Mouse (Mus musculus) liver, embryonic 14 days (tissue): Measurements from ENCODE around the gene Crygd. TPM values are rescaled to one million over a fixed set of nuclear protein-coding genes. Genes with fewer than 3 reads are reported as not detected.

Experiments used
- polyA plus RNA-seq: library from polyadenylated mRNA; depleted of rRNA; stranded (reverse); fragments of >200 nt; gene quantifications from 2 replicates; pipeline ENCODE4 v1.2.3, GENCODE M21; 2012; rRNA removed

Gene Crygd
- not detected in 2 replicates for polyA plus RNA-seq

GRCm38 (mm10) chr1:65063352-65063751 is at the start of gene Crygd:
Gene Crygd (minus strand): TSS chr1:65063452.

GRCm38 (mm10) chr1:65103273-65103672 is 40.0 kb upstream of the Crygd start, which contains the start of gene Cryga:
Gene Cryga (minus strand): TSS chr1:65103373.

GRCm38 (mm10) chr1:65082188-65082587 is 18.9 kb upstream of the Crygd start, which contains the start of gene Crygb:
Gene Crygb (minus strand): TSS chr1:65082288.

GRCm38 (mm10) chr1:65073589-65073988 is 10.3 kb upstream of the Crygd start, which contains the start of gene Crygc:
Gene Crygc (minus strand): TSS chr1:65073689.

GRCm38 (mm10) chr1:65050952-65051351 is 12.3 kb downstream of the Crygd start, which contains the start of gene Cryge:
Gene Cryge (minus strand): TSS chr1:65051149.

GRCm38 (mm10) chr1:65032641-65033040 is 30.6 kb downstream of the Crygd start, which contains the start of gene Akr1cl:
Gene Akr1cl (minus strand): TSS chr1:65032759.

Other genes with a start within 250 kb of the Crygd start
- 0.71 and 0.82 TPM in 2 replicates for gene Plekhm3, start 106.6 kb downstream of the Crygd start, polyA plus RNA-seq
- 0.01 and 0.05 TPM in 2 replicates for gene Akr1cl, start 30.7 kb downstream of the Crygd start, polyA plus RNA-seq
- not detected in 2 replicates for gene Cryge, start 12.3 kb downstream of the Crygd start, polyA plus RNA-seq
- not detected in 2 replicates for gene Crygc, start 10.2 kb upstream of the Crygd start, polyA plus RNA-seq
- not detected in 2 replicates for gene Crygb, start 18.8 kb upstream of the Crygd start, polyA plus RNA-seq
- not detected in 2 replicates for gene Cryga, start 39.9 kb upstream of the Crygd start, polyA plus RNA-seq
- not detected in 2 replicates for gene Gm28845, start 56.1 kb upstream of the Crygd start, polyA plus RNA-seq
- 0.10 and 0.17 TPM in 2 replicates for gene D630023F18Rik, start 59.8 kb upstream of the Crygd start, polyA plus RNA-seq
- 35.6 and 43.4 TPM in 2 replicates for gene Idh1, start 123.0 kb upstream of the Crygd start, polyA plus RNA-seq
- gene Pikfyve, start 123.2 kb upstream of the Crygd start, polyA plus RNA-seq: 2.8 and 3.3 TPM in 2 replicates
- 0.01 TPM in 1 of 2 replicates, not detected in the other for gene Pth2r, start 218.6 kb upstream of the Crygd start, polyA plus RNA-seq